Mouse (Mus musculus) lung, adult 18-20 months (tissue): ENCODE measurements at regions not wholly inside any gene's neighbourhood (a gene's known extent, or its start where the extent isn't known, plus 50 kb on each side); places are given as distances from the start of the nearest gene placed in this dataset.
A peak's percentile ranks its signal among the peaks of the same experiment; 100 is the strongest.

Experiments used
- DNase-seq, 2 experiments: peaks; one replicate each; pipeline ENCODE4 v3.0.0; 2022; ENCODE audit warnings: mixed read lengths in 2 of 2

DNA sequence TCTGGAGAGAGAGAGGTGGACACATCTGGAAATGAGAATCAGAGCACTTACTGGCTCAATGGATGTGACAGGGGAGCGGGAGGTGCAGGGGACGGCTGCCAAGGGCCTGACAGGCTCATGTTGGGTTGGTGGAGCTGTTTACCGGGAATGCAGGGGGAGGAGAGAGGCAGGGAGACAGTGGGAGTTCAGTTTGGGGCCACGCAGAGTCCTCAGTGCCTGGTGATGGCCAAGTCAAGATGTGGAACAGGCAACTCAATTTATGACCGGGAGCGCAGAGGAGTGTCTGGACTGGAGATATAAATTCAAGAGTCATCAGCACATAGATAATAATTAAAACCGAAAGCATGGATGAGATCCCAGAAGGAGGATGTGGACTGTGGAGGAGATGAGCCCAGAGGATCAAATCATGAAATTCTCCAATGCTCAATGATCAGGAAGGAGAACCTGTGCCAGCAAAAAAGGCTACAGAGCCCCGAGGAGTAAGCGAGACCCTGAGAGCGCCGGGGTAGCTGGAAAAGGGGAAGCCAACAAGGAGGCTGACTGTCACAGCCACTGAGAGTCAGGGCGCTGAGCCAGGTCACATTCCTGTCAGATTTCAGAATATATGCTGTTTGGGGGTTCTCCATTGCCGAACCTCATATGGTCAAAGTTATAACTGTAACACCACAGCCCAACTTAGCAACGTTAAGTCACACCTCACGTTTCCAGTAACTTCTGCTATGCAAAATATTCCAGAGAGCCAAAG lies 358.0 kb upstream of the Npvf start:
- DNase-seq: no peak

DNA sequence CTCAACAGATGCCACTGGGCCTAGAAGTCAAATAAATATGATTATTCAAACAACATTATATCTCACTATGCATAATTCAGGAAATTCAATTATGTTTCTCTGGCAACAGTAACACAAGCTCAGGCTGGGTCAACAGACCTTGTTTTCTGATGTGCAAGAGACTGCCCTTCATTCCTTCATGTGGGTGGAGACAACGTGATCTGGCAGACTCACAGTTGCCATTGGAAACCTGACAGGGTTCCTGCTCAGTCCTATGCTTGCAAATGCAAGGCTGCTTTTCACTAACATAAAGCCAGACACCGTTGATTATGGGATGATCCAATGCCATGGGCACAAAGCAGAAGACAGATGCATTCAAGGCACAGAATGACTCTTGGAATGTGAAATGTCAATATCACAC lies 361.5 kb upstream of the Npvf start:
- DNase-seq: no peak

DNA sequence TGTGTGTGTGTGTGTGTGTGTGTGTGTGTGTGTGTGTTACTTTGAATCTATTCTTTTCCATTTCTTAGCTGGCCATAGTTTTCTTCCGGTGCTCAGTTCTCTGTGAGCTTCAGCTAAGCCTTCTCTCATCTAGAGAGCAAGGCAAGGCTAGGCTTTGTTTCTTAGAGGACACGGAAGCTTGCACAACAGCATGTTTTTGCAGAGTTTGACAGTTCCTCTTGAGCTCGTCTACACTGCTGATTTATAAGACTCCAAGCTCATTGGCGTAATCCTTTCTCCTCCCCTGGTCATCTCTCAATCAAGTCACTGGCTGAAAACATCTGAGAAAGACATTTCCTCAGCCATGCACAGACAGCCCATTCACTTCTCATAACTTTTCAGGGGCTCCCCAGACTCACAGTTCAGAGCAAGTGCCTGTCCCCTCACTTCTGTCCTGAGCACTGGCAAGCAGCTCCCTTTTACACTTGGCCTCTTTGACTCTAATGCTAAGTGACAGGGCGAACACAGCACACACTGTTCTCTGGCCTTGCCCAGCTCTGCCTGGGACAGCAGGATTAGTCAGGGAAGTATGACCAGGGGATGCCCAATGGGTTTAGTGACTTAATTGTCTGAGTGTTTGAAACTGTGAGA lies 362.3 kb upstream of the Npvf start:
- no peak for DNase-seq

DNA sequence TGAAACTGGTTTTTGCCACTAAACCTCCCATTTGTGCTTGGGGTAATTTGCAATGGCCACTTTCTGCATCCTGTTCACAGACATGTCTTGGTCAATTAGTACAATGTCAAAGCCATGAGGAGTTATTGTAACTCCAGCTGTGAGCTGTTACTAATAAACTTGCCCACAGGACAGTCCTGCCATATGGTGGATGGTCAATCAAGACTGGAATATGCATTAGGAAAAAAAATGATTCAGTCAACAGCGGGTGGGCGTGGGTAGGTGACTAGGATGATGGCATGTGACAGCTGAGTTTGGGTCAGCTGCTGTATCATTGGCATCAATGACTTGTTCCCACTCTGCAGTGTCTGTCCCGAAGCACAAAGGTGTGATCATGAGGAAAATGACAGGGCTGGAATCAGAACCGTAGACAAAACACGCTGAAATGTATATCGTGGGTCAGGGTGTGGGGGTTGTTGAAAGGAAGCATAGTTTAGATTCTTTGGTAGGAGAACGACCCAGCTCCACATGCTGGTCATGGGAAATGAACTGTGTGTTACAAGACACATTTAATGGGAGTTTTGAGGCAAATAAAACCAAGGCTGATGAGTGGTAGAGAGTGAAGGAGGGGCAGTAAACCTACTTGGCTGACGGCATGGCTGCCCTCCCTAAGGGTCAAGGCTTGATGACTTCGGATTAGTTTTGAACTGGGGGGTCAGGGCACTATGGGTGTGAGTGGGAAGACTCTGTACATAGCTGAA lies 363.2 kb upstream of the Npvf start:
- DNase-seq: no peak

DNA sequence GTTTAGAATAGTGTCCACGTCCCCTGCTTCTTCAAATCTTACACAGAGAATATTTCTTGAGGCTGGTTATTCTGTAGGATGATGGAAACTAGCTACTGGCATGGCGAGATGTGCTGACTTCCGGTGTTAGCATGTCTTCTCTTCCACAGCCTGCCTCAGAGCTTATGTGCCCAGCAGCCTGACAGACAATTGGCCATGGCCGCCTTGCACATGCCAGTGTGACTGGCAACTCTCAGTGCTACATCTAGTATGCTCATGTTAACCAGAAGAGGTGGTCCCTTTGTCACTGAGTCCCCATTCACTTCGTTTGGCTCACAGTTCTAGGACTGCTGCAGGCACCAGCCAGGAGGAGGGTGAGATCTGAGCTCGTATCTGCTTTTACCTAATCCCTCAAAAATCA lies 367.0 kb upstream of the Npvf start:
- DNase-seq: no peak

DNA sequence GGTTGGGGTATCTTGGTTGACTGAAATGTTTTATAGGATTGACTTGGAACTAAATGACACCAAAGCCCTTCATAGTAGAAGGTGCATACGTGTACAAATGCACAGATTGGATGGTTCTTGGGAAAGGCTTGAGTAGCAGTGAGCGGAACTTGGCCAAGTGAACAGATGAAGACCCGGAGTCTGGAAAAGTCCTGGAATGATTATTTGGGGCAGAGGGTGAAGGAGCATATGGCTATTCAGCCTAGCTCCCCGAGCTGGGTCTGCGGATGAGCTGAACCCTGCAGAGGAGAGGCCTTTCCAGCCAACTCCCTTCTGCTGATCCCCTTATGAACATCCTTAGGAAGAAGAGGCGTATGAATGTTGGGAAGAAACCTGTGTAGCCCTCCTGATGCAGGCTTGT lies 369.1 kb upstream of the Npvf start:
- no peak for DNase-seq

DNA sequence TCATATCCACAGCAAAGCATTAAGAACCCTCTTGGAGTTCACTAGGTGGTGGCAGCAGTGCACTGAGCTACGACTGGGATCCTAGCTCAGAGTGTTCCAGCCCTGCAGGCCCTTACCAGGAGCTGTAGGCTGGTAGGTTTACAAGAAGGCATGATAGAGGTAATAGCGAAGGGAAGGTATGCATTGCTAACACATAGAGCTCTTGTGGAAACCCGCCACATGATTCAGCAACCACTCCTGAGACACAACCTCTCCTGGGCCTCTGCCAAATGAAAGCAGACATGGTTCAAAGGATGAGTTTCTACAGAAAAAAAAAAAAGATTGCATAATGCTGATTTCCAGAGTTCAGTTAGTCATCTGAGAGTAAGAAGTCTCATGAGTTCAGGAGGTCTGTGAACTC lies 370.5 kb upstream of the Npvf start:
- DNase-seq: no peak

DNA sequence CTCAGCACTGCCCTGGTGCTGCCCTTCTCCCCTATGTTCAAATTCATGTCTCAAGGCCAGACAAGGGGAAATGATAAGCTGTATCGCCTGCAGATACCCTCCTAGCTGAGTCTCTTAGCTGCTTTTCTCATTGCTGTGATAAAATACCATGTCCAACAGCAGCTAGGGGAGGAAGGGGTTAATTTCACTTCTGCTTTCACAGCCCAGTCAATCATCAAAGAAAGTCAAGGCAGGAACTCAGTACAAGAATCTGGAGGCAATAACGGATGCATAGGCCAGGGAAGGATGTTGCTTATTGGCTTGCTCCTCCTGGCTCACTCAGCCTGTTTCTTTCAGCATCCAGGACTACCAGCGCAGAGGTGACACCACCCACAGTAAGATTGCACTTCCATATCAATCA lies 371.2 kb upstream of the Npvf start:
- DNase-seq: no peak

DNA sequence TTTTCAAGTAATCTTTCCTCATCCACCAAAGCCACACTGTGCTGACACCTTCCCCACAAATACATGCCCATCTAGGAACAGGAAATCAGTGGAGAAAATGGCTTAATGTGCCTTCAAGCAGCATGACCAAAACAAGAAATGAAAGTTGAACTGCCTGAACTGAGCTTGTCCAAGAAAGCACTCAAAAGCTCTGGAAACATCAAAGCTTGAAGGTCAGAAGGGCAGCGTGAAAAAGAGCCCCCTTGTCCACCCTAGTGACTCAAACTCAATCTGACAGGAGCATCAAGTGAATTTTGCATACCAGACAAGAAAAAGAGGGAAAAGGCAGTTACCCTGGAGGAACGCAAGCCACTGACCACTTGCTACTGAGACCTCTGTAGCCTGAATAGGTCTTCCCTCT lies 373.1 kb upstream of the Npvf start:
- DNase-seq: no peak

DNA sequence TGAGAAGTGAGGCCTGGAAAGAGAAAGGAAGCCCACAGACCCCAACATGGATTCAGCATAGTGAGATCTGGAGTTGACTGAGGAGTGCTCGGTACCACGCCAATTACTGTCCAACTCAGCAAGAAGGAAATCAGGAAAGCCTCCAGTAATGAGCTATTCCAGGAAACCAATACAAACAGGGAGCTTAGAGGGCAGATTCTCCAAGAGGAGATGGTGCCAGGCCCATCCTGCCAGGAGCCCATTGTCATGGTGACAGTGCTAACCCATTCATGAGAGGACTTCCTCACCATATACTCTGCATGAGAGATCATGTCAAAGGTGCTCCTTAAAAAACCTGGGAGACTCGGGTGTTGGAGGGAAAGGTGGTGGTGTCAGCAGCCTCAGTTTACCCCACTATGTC lies 375.3 kb upstream of the Npvf start:
- DNase-seq: no peak

DNA sequence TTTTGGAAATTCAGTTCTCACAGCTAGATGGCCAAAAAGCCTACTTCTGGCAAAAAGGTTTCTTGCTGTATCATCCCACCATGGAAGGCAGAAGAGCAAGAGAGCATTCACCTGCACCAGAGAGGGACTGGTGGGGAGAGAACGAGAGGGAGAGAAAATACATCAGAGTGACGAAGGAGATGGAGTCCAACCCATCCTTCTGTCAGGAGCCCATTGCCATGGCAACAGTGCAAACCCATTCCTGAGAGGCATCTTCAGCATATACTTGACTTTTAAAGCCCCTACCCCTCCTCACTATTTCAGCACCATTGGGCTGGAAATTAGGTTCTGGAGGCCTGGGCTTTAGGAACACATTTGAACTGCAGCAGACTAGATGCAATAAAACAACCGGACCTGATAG lies 375.7 kb upstream of the Npvf start:
- DNase-seq: no peak

DNA sequence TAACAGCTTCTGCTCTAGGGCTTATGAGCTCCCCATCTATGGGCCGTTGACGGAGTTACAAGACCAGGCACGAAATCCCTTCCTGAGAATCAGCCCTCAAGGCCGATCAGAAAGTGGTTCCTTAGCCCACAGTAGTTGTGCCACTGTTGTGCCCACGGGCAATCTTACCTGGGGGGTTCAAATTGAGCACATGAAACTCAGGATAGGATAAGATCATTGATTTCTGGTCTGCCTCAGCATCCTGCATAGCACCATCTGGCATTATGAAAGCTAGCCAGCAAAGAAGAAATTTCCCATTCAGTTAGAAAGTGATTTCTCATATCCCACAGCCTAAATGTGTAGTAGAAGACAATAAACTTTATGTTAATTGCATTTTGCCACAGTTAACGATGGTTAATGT lies 379.6 kb upstream of the Npvf start:
- no peak for DNase-seq

DNA sequence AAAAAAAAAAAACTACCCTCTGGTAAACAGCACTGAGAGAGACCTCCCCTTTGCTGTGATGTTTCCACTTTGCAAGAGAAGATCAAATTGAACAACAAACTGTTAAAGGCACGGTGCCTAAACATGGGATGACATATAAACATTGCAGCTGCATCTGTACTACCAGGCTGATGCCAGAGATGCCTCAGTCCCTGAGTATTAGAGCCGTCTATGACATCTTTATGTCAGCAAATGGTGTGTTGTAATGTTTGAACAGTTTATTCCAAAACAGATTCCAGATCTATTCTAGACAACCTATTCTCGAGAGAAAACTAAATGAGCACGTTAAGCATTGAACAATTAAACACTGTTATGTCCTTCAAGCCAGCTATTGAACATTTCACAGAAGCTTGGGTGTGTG lies 381.8 kb upstream of the Npvf start:
- DNase-seq: no peak

DNA sequence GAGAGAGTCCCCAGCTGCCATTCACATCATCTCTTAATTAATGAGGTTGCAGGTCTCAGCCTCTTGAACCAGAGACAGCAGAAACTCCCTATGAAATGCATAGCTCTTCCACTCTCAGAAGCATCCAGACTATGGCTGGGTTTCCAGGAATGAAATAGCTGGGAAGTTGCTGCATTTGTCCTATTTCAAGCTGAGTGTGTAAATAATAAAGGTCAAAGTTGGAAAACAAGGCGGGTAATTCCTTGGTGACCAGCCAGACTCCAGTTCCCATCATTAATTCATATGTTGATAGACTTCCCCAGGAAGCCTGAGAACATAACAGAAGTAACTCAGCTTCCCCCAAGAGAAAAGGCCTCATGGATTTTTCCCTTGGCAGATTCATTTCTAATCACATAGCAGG lies 382.3 kb upstream of the Npvf start:
- peak; percentile 20 to 60 for DNase-seq

DNA sequence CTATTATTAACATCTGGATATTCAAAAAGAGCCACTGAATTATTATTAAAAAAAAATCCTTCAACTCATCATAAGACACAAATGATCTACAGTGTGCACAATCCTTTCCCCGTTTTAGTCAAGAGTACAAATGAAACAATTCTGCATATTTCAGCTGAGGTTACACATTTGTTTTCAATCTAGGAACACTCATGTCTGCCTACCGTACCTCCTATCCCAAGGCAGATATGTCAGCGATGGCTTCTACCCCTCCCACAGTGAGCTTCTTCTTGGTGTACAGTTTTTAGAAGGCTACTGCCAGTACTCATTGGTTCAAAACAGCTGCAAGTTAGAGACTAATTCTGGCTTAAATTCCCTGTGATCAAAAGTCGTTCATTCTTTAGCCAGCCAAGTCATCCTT lies 382.7 kb upstream of the Npvf start:
- DNase-seq: no peak

DNA sequence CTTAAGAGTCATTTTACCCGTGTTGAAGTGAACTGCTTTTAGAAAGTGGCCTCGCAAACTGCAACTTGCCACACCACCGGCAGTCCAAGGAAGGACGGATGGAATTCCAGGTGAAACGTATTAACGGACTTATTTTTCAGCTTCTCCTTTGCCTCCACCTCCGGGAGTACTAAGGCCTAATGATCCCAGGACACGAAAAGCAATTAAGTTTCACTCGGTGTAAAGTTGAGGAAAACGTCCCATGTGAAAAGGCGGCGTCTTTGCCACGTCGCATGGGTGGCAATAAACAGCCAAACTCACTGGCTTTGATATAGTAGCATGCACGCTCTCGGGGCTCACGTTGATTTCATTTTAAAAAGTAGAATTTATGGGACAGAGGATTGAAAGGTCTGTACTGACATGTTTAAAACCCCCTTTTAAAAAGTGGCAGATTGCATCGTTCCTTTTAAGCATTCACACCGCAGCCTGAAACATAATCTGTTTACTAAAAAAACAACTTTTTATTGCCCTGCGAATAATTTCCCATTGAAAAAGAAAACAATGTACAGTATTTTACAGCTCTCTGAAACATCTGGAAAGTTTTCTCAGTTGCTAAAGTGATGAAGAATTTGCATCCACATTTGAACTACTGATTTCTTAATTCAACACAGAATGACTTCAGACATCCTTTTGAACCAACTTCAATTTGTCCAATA lies 385.4 kb upstream of the Npvf start:
- no peak for DNase-seq

DNA sequence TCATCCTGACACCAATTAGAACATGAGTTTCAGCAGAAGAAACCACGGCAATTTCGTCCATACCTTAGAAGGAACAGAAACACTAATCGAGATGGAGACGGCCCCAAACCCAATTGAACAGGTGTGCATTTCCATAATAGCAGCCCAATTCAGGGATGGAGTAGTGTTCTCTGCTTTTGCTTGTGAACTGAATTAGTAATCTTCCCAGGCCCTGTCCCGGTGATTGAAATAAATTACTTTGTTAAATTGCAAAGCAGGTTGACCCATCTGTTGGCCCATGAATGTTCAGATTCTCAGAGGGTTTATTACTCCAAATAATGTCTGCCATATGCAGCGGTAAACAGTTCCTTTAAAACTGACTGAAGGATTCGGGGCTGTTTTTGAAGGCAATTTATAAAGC lies 388.5 kb upstream of the Nfe2l3 start:
- no peak for DNase-seq

DNA sequence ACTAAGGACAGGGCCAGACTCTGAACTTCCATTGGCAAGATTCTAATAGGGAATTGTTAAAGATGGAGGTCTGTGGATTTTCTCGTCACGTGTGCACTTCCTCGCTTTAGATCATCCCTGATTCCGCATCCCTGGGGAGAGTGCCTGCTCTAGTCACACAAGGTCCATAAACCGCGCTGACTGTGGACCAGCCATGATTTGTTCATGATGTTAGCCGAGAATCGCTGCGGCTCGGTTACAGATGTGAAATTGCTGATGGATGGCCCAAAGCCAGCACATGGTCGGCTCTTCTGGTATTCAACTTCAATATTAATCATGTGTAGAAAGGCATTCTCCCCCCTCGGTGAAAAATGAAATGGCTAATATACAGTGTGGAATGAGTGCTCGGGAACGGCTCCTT lies 387.6 kb upstream of the Nfe2l3 start:
- DNase-seq: no peak

DNA sequence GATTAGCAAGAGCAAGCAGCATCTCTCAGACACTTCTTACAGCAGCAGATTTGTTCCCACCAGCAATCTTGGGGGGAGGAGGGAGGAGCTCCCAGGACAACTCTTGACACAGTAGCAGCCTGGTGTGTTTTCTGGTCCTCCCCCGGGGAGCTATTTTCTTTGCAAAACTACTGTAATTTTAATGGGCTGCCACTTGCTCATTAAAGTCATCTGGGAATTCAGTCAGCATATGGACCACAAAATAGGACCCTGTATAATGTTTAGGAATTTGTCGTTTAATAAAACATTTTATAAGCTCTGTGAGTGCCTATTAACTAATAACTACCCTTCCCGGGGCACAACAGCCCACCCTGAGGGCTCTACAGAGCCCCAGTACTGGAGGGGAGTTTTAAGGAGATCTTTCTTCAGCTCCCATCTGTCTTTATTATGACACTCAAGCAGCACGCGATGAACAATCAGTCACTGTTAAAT lies 380.0 kb upstream of the Nfe2l3 start:
- no peak for DNase-seq

DNA sequence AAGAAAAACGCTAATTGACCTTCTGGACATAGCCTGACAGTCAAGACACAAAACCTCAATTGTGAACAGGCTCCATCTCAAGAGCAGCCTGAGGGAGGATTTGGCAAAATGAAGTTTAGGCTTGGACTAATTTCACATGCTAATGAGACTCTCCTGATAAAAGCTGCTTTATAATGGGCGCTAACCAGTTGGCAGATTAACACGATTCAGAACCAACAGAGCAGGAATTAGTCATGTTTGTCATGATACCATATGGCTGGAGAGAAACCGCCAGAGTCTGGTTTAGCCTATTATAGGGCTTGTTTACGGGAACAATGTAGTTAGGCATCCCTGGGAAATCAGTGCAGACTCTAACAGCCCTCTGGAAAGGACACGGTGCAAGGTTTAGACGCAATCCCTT lies 375.2 kb upstream of the Nfe2l3 start:
- no peak for DNase-seq

DNA sequence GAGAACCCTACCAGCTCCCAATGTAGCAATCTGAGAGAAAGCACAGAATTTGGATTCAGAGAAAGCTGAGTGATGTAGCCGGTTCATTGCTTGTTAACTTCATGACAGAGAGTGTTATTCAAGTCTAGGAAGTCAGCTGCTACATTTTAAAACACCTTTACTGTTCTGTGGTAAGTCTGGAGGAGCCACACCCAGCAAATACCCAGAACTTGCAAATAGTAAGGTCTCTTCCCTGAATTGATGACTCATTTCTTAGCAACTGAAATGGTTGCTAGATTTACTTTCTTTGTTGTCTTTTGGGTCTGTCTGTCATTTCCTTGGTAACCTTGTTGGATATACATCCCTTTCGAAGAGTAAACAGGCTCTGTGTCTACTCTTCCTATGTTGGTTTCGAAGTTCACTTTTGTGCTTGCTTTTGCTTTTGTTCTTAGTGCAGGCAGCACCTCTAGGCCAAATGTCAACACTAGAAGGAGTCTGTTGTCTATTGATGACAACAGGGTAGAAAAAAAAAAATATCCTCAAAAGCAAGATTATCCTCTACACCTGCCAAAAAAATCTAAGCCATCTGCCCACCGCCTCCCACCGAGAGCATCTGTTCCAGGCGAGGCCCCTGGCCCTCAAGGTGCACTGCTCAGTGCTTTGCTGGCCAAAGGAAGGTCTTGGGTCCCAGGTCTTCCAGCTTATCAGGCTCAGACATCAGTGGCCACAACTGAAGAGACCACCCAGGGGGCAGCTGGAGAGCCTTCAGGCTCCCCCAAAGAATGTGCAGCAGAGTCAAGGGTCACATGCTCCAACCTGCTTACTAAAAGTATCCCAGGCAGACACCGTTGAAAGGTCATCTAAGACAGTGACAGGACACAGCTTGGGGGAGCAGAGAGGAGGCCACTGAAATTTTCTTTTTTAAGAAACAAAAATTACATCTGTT lies 372.3 kb upstream of the Nfe2l3 start:
- no peak for DNase-seq

DNA sequence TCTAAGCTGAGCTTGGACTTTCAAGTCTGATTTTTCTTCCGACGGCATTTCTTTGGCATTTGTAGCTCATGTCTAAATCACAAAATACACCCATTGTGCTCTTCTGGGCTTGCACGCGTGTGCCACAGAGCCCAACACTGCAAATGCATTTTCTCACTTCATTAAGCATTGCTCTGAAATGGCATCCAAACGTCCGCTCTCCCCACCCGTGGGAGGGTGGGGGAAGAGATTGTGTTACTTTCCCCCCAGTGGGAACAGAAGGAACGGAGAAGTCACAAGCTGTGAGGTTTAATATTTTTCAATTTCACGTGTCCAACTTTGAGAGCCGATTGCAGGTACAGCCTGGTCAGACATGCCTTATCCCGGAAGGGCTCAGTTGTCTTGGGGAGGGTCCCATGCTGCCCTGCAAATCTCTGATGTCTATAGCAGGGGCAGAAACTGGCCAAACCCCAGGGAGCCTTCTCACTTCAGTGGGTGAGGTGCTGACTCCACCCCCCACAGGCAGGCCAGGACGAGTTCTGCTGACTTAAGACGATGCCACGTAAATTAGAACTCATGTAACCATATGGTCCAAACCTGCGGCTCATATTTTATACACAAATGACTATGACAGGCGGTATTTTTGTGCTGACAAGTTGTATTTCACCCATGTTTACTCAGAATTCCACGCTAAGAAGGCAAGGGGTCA lies 371.5 kb upstream of the Nfe2l3 start:
- DNase-seq: no peak
